Mouse (Mus musculus) cortical plate, adult 2 months (tissue): ENCODE data around the gene Wdr35. TPM values are rescaled to one million over a fixed set of nuclear protein-coding genes. Genes with fewer than 3 reads are reported as not detected.

Source experiments
- H3K27ac ChIP-seq: fragments of 200-500 bp; 2 replicates; pipeline ENCODE4 v1.5.1; 2012; ENCODE audit warnings: low read length, control low read depth, inconsistent platforms; ENCODE audit not compliant: insufficient read depth
- H3K4me1 ChIP-seq: fragments of 200-500 bp; 2 replicates; pipeline ENCODE4 v1.6.1; 2011; ENCODE audit warnings: low read length; ENCODE audit not compliant: control insufficient read depth, insufficient read depth
- H3K4me3 ChIP-seq: fragments of 200-500 bp; 2 replicates; pipeline ENCODE4 v1.5.1; 2011; ENCODE audit warnings: mild to moderate bottlenecking, low read length, control low read depth; ENCODE audit not compliant: insufficient read depth
- CTCF ChIP-seq: fragments of 200-500 bp; IDR thresholded peaks from 2 replicates; pipeline ENCODE4 v1.5.1; 2011; ENCODE audit warnings: mild to moderate bottlenecking, control low read depth, low read length; ENCODE audit not compliant: insufficient read depth; ENCODE audit errors: extremely low read depth
- POLR2A ChIP-seq: fragments of 200-500 bp; IDR thresholded peaks from 2 replicates; pipeline ENCODE4 v1.6.1; 2011; ENCODE audit warnings: mild to moderate bottlenecking, low read length, control low read depth; ENCODE audit not compliant: insufficient read depth; ENCODE audit errors: extremely low read depth
- polyA plus RNA-seq: library from polyadenylated mRNA; depleted of rRNA; stranded (reverse); fragments of >200 nt; gene quantifications from 2 replicates; pipeline ENCODE4 v1.2.3, GENCODE M21; 2012

Wdr35 gene
- polyA plus RNA-seq, 1 experiment = 20.3 TPM

GRCm38 (mm10) chr12:8947163-8947562 is 26.5 kb upstream of the Wdr35 start:
- Histone ChIP-seq H3K4me3 (no peak overlapping the region), H3K27ac (no peak overlapping the region), H3K4me1 (no peaks in the 10 kb centered on the region)
- TF ChIP-seq POLR2A (no peak), CTCF (no peak)

GRCm38 (mm10) chr12:8947714-8948464 is 25.8 kb upstream of the Wdr35 start, which contains the start of gene Matn3:
Matn3 (plus strand) TSS chr12:8947929.
- Histone ChIP-seq H3K27ac (no peak within 1 kb of the TSS), H3K4me1 (no peaks in the 10 kb centered on the region), H3K4me3 (peak within 1 kb of the TSS; percentile 25)
- TF ChIP-seq POLR2A (no peak), CTCF (no peak)

GRCm38 (mm10) chr12:8953136-8953535 is 20.6 kb upstream of the Wdr35 start:
- H3K4me1 ChIP-seq = no peaks in the 10 kb centered on the region
- H3K4me3 ChIP-seq = no peak overlapping the region
- no peak overlapping the region for H3K27ac ChIP-seq
- TF ChIP-seq CTCF (no peak), POLR2A (no peak)

GRCm38 (mm10) chr12:8954161-8954561 is 19.5 kb upstream of the Wdr35 start:
- TF ChIP-seq CTCF = no peak
- TF ChIP-seq POLR2A = no peak
- no peaks in the 10 kb centered on the region for H3K4me1 ChIP-seq
- no peak overlapping the region for H3K27ac ChIP-seq
- no peak overlapping the region for H3K4me3 ChIP-seq

- Histone ChIP-seq H3K27ac (no peak overlapping the region), H3K4me3 (no peak overlapping the region), H3K4me1 (no peaks in the 10 kb centered on the region)
- TF ChIP-seq CTCF = no peak
Observed at GRCm38 (mm10) chr12:8961607-8962316, 11.9 kb upstream of the Wdr35 start.

- Histone ChIP-seq H3K27ac (no peak overlapping the region), H3K4me3 (no peak overlapping the region), H3K4me1 (peaks cover 3% of the 10 kb centered on the region)
- TF ChIP-seq CTCF (no peak), POLR2A (no peak)
Observed at GRCm38 (mm10) chr12:8969828-8970227, 3.9 kb upstream of the Wdr35 start.

GRCm38 (mm10) chr12:8975076-8975475 is 1.4 kb downstream of the Wdr35 start:
- Histone ChIP-seq H3K27ac (no peak overlapping the region), H3K4me3 (no peak overlapping the region; the same call in 1 of the 2 replicates), H3K4me1 (peaks cover 7% of the 10 kb centered on the region)
- TF ChIP-seq POLR2A (no peak), CTCF (no peak)

- H3K4me1 ChIP-seq = no peaks in the 10 kb centered on the region
- H3K27ac ChIP-seq = no peak overlapping the region
- TF ChIP-seq POLR2A (no peak), CTCF (no peak)
- no peak overlapping the region for H3K4me3 ChIP-seq
Observed at GRCm38 (mm10) chr12:8993231-8993630, 19.5 kb downstream of the Wdr35 start.

- Histone ChIP-seq H3K4me3 (no peak overlapping the region), H3K4me1 (no peaks in the 10 kb centered on the region), H3K27ac (no peak overlapping the region)
- TF ChIP-seq POLR2A (no peak), CTCF (no peak)
Observed at GRCm38 (mm10) chr12:8998318-8998717, 24.6 kb downstream of the Wdr35 start.
